Mouse (Mus musculus) MEL (cell line): ENCODE measurements around the gene Szt2. TPM values are rescaled to one million over a fixed set of nuclear protein-coding genes. Genes with fewer than 3 reads are reported as not detected.

Experiments used
- DNase-seq: peaks from one replicate; pipeline ENCODE4 v3.0.0; 2011; ENCODE audit warnings: low read depth, low spot score
- H3K27ac ChIP-seq: 2 replicates; pipeline ENCODE4 v1.5.1; 2012; ENCODE audit warnings: low read depth, mild to moderate bottlenecking, control low read depth, low read length, moderate library complexity; ENCODE audit not compliant: control insufficient read depth
- H3K27me3 ChIP-seq, 2 experiments: fragments of 150-350 bp in 1 of 2; sonication (generic) in 1 of 2; 2 replicates each; pipeline ENCODE4 v1.6.1; 2012; ENCODE audit warnings: low read length in 2 of 2, mild to moderate bottlenecking in 2 of 2, improper control_type of control experiment in 1 of 2, moderate library complexity in 1 of 2; ENCODE audit not compliant: insufficient read depth in 2 of 2, control insufficient read depth in 1 of 2
- H3K36me3 ChIP-seq, 2 experiments: 2 replicates each; pipeline ENCODE4 v1.6.1; 2012 to 2014; ENCODE audit warnings: low read length in 2 of 2, improper control_type of control experiment in 1 of 2, inconsistent platforms in 1 of 2, mild to moderate bottlenecking in 1 of 2; ENCODE audit not compliant: insufficient read depth in 2 of 2, control insufficient read depth in 1 of 2
- H3K4me1 ChIP-seq, 2 experiments: fragments of 150-350 bp in 1 of 2; sonication (generic) in 1 of 2; 2 replicates each; pipeline ENCODE4 v1.6.1; 2012; ENCODE audit warnings: low read length in 2 of 2, improper control_type of control experiment in 1 of 2, mild to moderate bottlenecking in 1 of 2; ENCODE audit not compliant: insufficient read depth in 2 of 2, control insufficient read depth in 1 of 2
- H3K4me3 ChIP-seq, 2 experiments: fragments of 150-350 bp in 1 of 2; sonication (generic) in 1 of 2; 2 replicates each; pipeline ENCODE4 v1.5.1; 2012; ENCODE audit warnings: low read depth in 2 of 2, low read length in 2 of 2, mild to moderate bottlenecking in 2 of 2, moderate library complexity in 2 of 2, control low read depth in 1 of 2, improper control_type of control experiment in 1 of 2; ENCODE audit not compliant: control insufficient read depth in 1 of 2, insufficient read depth in 1 of 2
- H3K79me2 ChIP-seq: 2 replicates; pipeline ENCODE4 v1.6.1; 2012; ENCODE audit warnings: mild to moderate bottlenecking, low read length, moderate library complexity; ENCODE audit not compliant: control insufficient read depth, poor library complexity, insufficient read depth
- H3K9ac ChIP-seq: 2 replicates; pipeline ENCODE4 v1.6.1; 2012; ENCODE audit warnings: low read depth, mild to moderate bottlenecking, control low read depth, low read length, moderate library complexity; ENCODE audit not compliant: control insufficient read depth, poor library complexity, severe bottlenecking
- H3K9me3 ChIP-seq: fragments of 150-350 bp; sonication (generic); replicated peaks from 2 replicates; pipeline ENCODE4 v1.6.1; 2012; ENCODE audit warnings: mild to moderate bottlenecking, low read length, improper control_type of control experiment, moderate library complexity; ENCODE audit not compliant: insufficient read depth
- CTCF ChIP-seq, 3 experiments: IDR thresholded peaks in 2 of 3; conservative IDR thresholded peaks in 1 of 3; 2 replicates each; pipeline ENCODE4 v1.5.1; 2011 to 2012; ENCODE audit warnings: low read length in 3 of 3, low read depth in 2 of 3, mild to moderate bottlenecking in 2 of 3, improper control_type of control experiment in 1 of 3, inconsistent platforms in 1 of 3, mixed read lengths in 1 of 3, moderate library complexity in 1 of 3; ENCODE audit not compliant: control insufficient read depth in 1 of 3, insufficient read depth in 1 of 3, poor library complexity in 1 of 3, severe bottlenecking in 1 of 3
- GABPA ChIP-seq: IDR thresholded peaks from 2 replicates; pipeline ENCODE4 v1.6.1; 2012; ENCODE audit warnings: low read depth, mild to moderate bottlenecking, inconsistent platforms, low read length, improper control_type of control experiment, moderate library complexity
- MAFK ChIP-seq: IDR thresholded peaks from 2 replicates; pipeline ENCODE4 v1.6.1; 2011; ENCODE audit warnings: low read depth, mild to moderate bottlenecking, low read length, improper control_type of control experiment, borderline replicate concordance
- MXI1 ChIP-seq: IDR thresholded peaks from 2 replicates; pipeline ENCODE4 v1.6.1; 2011; ENCODE audit warnings: mild to moderate bottlenecking, low read depth, low read length, improper control_type of control experiment
- NRF1 ChIP-seq: IDR thresholded peaks from 2 replicates; pipeline ENCODE4 v1.6.1; 2014; ENCODE audit warnings: low read depth, mild to moderate bottlenecking, inconsistent platforms, low read length, improper control_type of control experiment, moderate library complexity; ENCODE audit not compliant: poor library complexity, insufficient read depth, severe bottlenecking
- POLR2AphosphoS2 ChIP-seq: IDR thresholded peaks from 2 replicates; pipeline ENCODE4 v1.6.1; 2011; ENCODE audit warnings: low read length, improper control_type of control experiment
- POLR2AphosphoS5 ChIP-seq: IDR thresholded peaks from 2 replicates; pipeline ENCODE4 v1.6.1; 2012; ENCODE audit warnings: low read depth, borderline replicate concordance, mild to moderate bottlenecking, inconsistent platforms, low read length, moderate library complexity, mixed read lengths
- RAD21 ChIP-seq: IDR thresholded peaks from 2 replicates; pipeline ENCODE4 v1.6.1; 2011; ENCODE audit warnings: mild to moderate bottlenecking, low read depth, low read length, improper control_type of control experiment
- SMC3 ChIP-seq: IDR thresholded peaks from 2 replicates; pipeline ENCODE4 v1.6.1; 2011; ENCODE audit warnings: low read depth, low read length, improper control_type of control experiment
- TCF12 ChIP-seq: IDR thresholded peaks from 2 replicates; pipeline ENCODE4 v1.6.1; 2014; ENCODE audit warnings: low read depth, mild to moderate bottlenecking, inconsistent platforms, low read length, improper control_type of control experiment, moderate library complexity
- UBTF ChIP-seq: IDR thresholded peaks from 2 replicates; pipeline ENCODE4 v1.6.1; 2012; ENCODE audit warnings: low read depth, mild to moderate bottlenecking, inconsistent platforms, low read length, improper control_type of control experiment, moderate library complexity, borderline replicate concordance; ENCODE audit not compliant: insufficient read depth
- ZC3H11A ChIP-seq: IDR thresholded peaks from 2 replicates; pipeline ENCODE4 v1.6.1; 2012; ENCODE audit warnings: low read depth, mild to moderate bottlenecking, inconsistent platforms, low read length, improper control_type of control experiment
- ZMIZ1 ChIP-seq: IDR thresholded peaks from 2 replicates; pipeline ENCODE4 v1.6.1; 2012; ENCODE audit warnings: low read depth, mild to moderate bottlenecking, inconsistent platforms, low read length, improper control_type of control experiment, moderate library complexity
- ZNF384 ChIP-seq: IDR thresholded peaks from 2 replicates; pipeline ENCODE4 v1.6.1; 2012; ENCODE audit warnings: low read depth, mild to moderate bottlenecking, inconsistent platforms, low read length, improper control_type of control experiment
- polyA plus RNA-seq, 2 experiments: library from polyadenylated mRNA; stranded (reverse) in 1 of 2; unstranded in 1 of 2; fragments of >175 nt in 1 of 2; fragments of >200 nt in 1 of 2; gene quantifications; 2 replicates each; pipeline versions ENCODE4 v1.2.1 to v1.2.4; 2012; ENCODE audit warnings: low replicate concordance in 2 of 2, low read depth in 1 of 2; ENCODE audit not compliant: insufficient read length in 2 of 2, insufficient read depth in 1 of 2, missing spikeins in 1 of 2
- total RNA-seq: library from RNA; depleted of rRNA; stranded (reverse); fragments of 300-350 nt; gene quantifications from 2 replicates; pipeline ENCODE4 v1.2.3, GENCODE M21; 2012

Szt2 gene
- total and polyA plus RNA-seq, 3 experiments: 5.7 to 24.0 TPM; not detected in 1

DNA sequence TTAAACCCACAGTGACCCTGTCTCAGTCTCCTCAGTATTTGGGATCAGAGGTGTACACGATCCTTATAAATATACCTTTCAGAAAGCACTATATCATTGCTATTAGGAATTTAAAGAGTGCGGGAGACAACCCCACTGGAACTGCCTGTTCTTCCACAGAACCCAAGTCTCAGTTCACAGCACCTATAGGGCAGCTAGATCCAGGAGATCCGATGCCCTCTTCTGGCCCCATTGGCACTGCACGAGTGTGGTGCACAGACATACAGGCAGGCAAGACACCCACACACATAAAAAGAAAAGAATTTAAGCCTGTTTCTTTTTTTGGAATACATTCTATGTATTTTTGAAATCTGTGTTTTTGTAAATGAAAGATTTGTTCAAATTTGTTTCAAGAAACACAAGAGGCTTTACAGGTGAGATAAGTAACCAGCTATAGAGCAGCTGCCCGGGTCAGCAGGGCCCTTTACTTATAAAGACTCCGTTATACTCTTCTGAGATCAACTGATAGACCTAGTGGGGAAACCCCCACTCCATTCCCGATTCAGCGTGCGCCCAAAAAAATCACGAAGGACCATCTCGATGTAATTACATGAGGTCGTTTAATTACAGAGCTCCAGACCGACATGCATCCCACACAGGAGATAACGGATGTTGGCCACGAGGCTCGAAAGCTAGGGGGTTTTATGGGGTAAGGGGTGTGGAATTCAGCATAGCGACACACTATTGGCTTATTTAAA lies 50.7 kb downstream of the Szt2 start:
- Histone ChIP-seq H3K36me3 (peaks cover 0 to 16% of the 10 kb centered on the region in 2 experiments; a peak in 2 of 4 replicates), H3K27ac (no peak overlapping the region), H3K79me2 (peaks cover 1% of the 10 kb centered on the region; the same call in 1 of the 2 replicates), H3K9me3 (no peaks in the 10 kb centered on the region), H3K4me3 (no peak overlapping the region), H3K9ac (no peak overlapping the region), H3K4me1 (peaks cover 6 to 10% of the 10 kb centered on the region in 2 experiments; a peak in 3 of 4 replicates), H3K27me3 (no peaks in the 10 kb centered on the region)
- no peak for DNase-seq
- TF ChIP-seq CTCF (IDR thresholded peaks at IDR 0.05 in 2 of 3, conservative IDR thresholded peaks at IDR 0.05 in 1 of 3; ENCODE audit: control insufficient read depth in 1 of 3, insufficient read depth in 1 of 3, low read depth in 2 of 3, low read length in 3 of 3, poor library complexity in 1 of 3, severe bottlenecking in 1 of 3): peak in 1 of 3 experiments; percentile 11; a peak in 1 of 6 replicates
- TF ChIP-seq POLR2AphosphoS5: no peak
- TF ChIP-seq MXI1: no peak

DNA sequence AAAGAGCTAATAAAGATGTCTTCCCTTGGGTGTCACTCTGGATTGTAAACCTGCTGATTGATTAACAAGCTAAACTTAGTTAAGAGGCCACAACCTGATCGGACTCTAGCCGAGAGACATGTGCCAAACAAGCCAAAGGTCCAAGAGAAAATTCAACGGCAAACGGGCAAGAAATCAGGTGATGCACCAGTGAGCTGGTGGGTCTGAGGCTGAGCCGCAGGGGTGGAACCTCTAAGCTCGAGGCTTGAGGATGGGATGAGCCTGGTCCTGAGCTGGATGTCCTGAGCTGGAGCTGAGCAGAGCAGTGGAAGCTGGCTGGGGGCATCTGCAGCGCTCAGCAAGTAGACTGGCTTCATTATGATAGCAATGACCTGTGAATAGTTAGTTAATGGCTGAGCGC lies 51.6 kb downstream of the Szt2 start:
- Histone ChIP-seq H3K9ac (no peak overlapping the region), H3K27me3 (no peaks in the 10 kb centered on the region), H3K27ac (no peak overlapping the region), H3K36me3 (peaks cover 0 to 16% of the 10 kb centered on the region in 2 experiments; a peak in 2 of 4 replicates), H3K9me3 (no peaks in the 10 kb centered on the region), H3K4me3 (no peak overlapping the region), H3K79me2 (peaks cover 1% of the 10 kb centered on the region; the same call in 1 of the 2 replicates), H3K4me1 (peaks cover 6 to 10% of the 10 kb centered on the region in 2 experiments; a peak in 3 of 4 replicates)
- no peak for DNase-seq
- TF ChIP-seq ZNF384 (peak; percentile 38; the same call in 1 of the 2 replicates), MAFK (no peak), RAD21 (no peak), TCF12 (no peak), UBTF (no peak)

DNA sequence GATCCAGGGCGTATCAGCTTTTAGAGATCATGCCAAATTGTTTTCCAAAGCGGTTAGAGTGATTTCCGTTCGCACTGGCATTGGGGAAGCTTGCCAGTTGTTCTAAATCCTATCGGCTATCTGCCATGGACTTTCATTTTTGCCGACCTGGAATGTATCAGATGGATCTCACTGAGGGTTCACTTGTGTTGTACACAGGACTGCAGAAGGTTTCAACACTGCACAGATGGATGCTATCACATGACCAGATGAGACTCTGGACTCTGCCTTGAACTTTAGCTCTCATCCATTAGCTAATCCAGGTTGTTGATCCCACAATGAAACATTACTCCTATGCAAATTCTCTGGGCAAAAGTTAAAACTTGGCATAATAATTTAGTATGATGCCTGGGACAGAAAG lies 52.3 kb downstream of the Szt2 start:
- no peak for TF ChIP-seq NRF1
- TF ChIP-seq ZMIZ1: no peak
- no peak for TF ChIP-seq ZC3H11A
- TF ChIP-seq POLR2AphosphoS2: no peak
- no peak for TF ChIP-seq SMC3
- TF ChIP-seq ZNF384: no peak
- TF ChIP-seq GABPA: no peak
- TF ChIP-seq RAD21: no peak
- Histone ChIP-seq H3K4me3 (no peak overlapping the region), H3K9me3 (no peaks in the 10 kb centered on the region), H3K27me3 (no peaks in the 10 kb centered on the region), H3K79me2 (peaks cover 1% of the 10 kb centered on the region; the same call in 1 of the 2 replicates), H3K36me3 (peaks cover 0 to 16% of the 10 kb centered on the region in 2 experiments; a peak in 2 of 4 replicates), H3K9ac (no peak overlapping the region), H3K27ac (no peak overlapping the region), H3K4me1 (peaks cover 6 to 10% of the 10 kb centered on the region in 2 experiments; a peak in 3 of 4 replicates)
- DNase-seq: no peak
